In the genomic region with DNA sequence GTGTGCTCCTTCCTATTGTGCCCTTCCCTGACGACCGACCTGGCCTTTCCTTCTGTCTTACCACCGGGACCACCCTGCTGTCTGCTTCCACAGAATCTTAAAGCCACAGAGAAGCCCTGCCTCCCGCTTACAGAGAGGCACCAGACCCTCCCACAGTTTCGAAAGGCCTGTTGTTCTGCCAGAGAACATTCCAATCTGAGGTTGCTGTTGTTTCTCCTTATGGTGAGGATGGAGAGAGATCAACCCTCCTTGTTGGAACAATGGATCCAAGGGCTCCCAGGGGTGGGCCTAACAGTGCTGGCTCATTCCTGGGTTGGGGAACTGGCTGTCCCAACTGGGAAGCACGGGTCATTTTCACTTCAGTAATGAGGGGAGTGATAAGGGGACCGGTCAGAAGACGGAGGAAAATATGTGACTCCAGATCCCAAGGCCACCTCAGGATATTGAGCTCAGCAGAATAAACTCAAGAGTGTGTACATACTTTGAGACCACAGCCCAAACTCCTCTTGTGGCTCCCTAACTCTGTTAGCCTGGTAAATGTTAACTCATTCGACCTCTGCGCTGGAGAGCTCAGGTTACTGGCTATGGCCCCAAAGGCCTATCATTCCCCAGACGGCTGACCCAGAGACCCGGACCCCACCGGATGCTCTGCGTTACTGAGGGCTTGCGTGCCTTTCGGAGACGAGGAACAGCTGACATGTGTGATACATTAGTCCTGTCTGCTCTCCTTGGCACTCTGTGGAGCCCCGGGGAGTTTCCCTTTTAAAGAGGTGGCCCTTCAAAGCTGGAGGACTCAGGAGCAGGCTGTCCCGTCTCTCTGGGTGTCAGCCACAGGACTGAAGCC, we compare ENCODE assay signal across 9 mouse cellular contexts. TPM values are rescaled to one million over a fixed set of nuclear protein-coding genes. Genes with fewer than 3 reads are reported as not detected.
DNase-seq lines count a peak whose midpoint lies in the region; ATAC-seq and TF ChIP-seq lines count a peak whose summit lies in the region.
"Had no signal": no experiment of that assay in that cellular context is flagged by ENCODE, and none has a peak within 500 bp of the region (broad histone marks: within the 10 kb centered on the region; RNA-seq: fewer than 3 reads in every experiment).

Gene Dpep1 (plus strand): TSS at position 677 of the 844 bp plus-strand sequence.

- DNase-seq in adrenal gland, postnatal 4 days (ENCODE audit: low spot score in 2 of 2) = no peak
- peak; percentile 82 for DNase-seq in gastrocnemius, postnatal 25 days
- DNase-seq in kidney, adult 2 months = peak; percentile 80
- peak; percentile 78 for DNase-seq in lung, postnatal 36 days
- no peak for DNase-seq in right cerebral cortex, postnatal 36 days (ENCODE audit: low spot score in 2 of 2)
- no peak for DNase-seq in midbrain, postnatal 0 days (ENCODE audit: low spot score)
- no peak for DNase-seq in thymus, postnatal 14 days

- H3K36me3 ChIP-seq in kidney, adult 2 months (ENCODE audit: control insufficient read depth, insufficient read depth, low read length) = no peaks in the 10 kb centered on the region
- no peaks in the 10 kb centered on the region for H3K36me3 ChIP-seq in forebrain, embryonic 13.5 days (ENCODE audit: poor library complexity, severe bottlenecking)
- no peaks in the 10 kb centered on the region for H3K36me3 ChIP-seq in midbrain, postnatal 0 days (ENCODE audit: insufficient read depth, low read length)

- H3K9ac ChIP-seq in forebrain, embryonic 13.5 days = no peak within 1 kb of the TSS
- no peak within 1 kb of the TSS for H3K9ac ChIP-seq in midbrain, postnatal 0 days (replicated peaks; ENCODE audit: low read length, poor library complexity, severe bottlenecking)

- TF ChIP-seq CTCF in kidney, adult 2 months (conservative IDR thresholded peaks at IDR 0.05; ENCODE audit: insufficient read depth, insufficient read length, low read depth, low read length) = no peak
- TF ChIP-seq CTCF in midbrain, postnatal 0 days (IDR thresholded peaks at IDR 0.05) = no peak

- TF ChIP-seq POLR2A in kidney, adult 2 months (IDR thresholded peaks at IDR 0.05; ENCODE audit: low read depth, low read length) = no peak

- WGBS in kidney, adult 2 months = 32% methylated on average over 19 of the region's 19 CpGs
- 60% methylated on average over 19 of the region's 19 CpGs for WGBS in forebrain, embryonic 13.5 days
- 56% methylated on average over 19 of the region's 19 CpGs for WGBS in midbrain, postnatal 0 days

- H3K27ac ChIP-seq in kidney, adult 2 months (ENCODE audit: insufficient read depth, low read depth, low read length) = peak within 1 kb of the TSS; percentile 74
- H3K27ac ChIP-seq in forebrain, embryonic 13.5 days = no peak within 1 kb of the TSS
- no peak within 1 kb of the TSS for H3K27ac ChIP-seq in midbrain, postnatal 0 days (ENCODE audit: low read depth, low read length)
- H3K27ac ChIP-seq: macrophage had no signal

- H3K4me2 ChIP-seq in forebrain, embryonic 13.5 days = no peak within 1 kb of the TSS
- no peak within 1 kb of the TSS for H3K4me2 ChIP-seq in midbrain, postnatal 0 days (ENCODE audit: low read depth, low read length, poor library complexity, severe bottlenecking)

- H3K9me3 ChIP-seq in forebrain, embryonic 13.5 days (replicated peaks) = no peaks in the 10 kb centered on the region
- no peaks in the 10 kb centered on the region for H3K9me3 ChIP-seq in midbrain, postnatal 0 days (ENCODE audit: low read length)

- peak within 1 kb of the TSS; percentile 44 for H3K4me3 ChIP-seq in kidney, adult 2 months (ENCODE audit: insufficient read depth, low read depth, low read length)
- no peak within 1 kb of the TSS for H3K4me3 ChIP-seq in forebrain, embryonic 13.5 days
- H3K4me3 ChIP-seq in midbrain, postnatal 0 days (ENCODE audit: low read depth, low read length) = no peak within 1 kb of the TSS

- H3K27me3 ChIP-seq in kidney, adult 2 months (replicated peaks; ENCODE audit: control insufficient read depth, insufficient read depth, low read length) = no peaks in the 10 kb centered on the region
- H3K27me3 ChIP-seq in forebrain, embryonic 13.5 days = no peaks in the 10 kb centered on the region
- no peaks in the 10 kb centered on the region for H3K27me3 ChIP-seq in midbrain, postnatal 0 days (ENCODE audit: insufficient read depth, low read length)

- no peak for ATAC-seq in forebrain, embryonic 13.5 days
- no peak for ATAC-seq in midbrain, postnatal 0 days (ENCODE audit: low FRiP score)

- peaks cover 5% of the 10 kb centered on the region; the same call in 1 of the 2 replicates for H3K4me1 ChIP-seq in kidney, adult 2 months (ENCODE audit: control insufficient read depth, insufficient read depth, low read length)
- H3K4me1 ChIP-seq in forebrain, embryonic 13.5 days = peaks cover 4% of the 10 kb centered on the region; the same call in 1 of the 2 replicates
- no peaks in the 10 kb centered on the region for H3K4me1 ChIP-seq in midbrain, postnatal 0 days (ENCODE audit: insufficient read depth, low read length)

RNA-seq across cellular contexts. Expression of gene Dpep1, which starts in this region (rescaled TPM):
- 10 to 100 TPM; 16.8 to 29.2 TPM for total RNA-seq in adrenal gland, postnatal 4 days (2021)
- 10 to 100 TPM; 11.0 to 16.1 TPM for total RNA-seq in gastrocnemius, postnatal 25 days (2021)
- 360 and 388 TPM in 2 replicates for polyA plus RNA-seq in kidney, adult 2 months (2012; rRNA removed)
- not detected in 2 replicates for polyA plus RNA-seq in forebrain, embryonic 13.5 days (2015; fragmentation: Nextera tagmentation; extraction: Ambion mirVana)
- total RNA-seq in midbrain, postnatal 0 days (2014; rRNA removed) = 0.38 and 0.60 TPM in 2 replicates
- 0.11 and 0.33 TPM in 2 replicates for polyA plus RNA-seq in midbrain, postnatal 0 days (2015; fragmentation: Nextera tagmentation; extraction: Ambion mirVana)
- polyA plus RNA-seq: macrophage had no signal

Comparison
In these comparisons a context has a peak if more than half of its experiments do, and no peak if none do; other contexts are left out.
1. RNA of gene Dpep1 (polyA plus RNA-seq): 360 to 388 TPM in kidney, adult 2 months; 0.11 to 0.33 TPM in midbrain, postnatal 0 days and not detected in forebrain, embryonic 13.5 days; every median in the first group is over 100 times any median in the second.
2. DNase-seq: peak in gastrocnemius, postnatal 25 days (single experiment), kidney, adult 2 months (single experiment) and lung, postnatal 36 days (single experiment); none in adrenal gland, postnatal 4 days (0 of 2), right cerebral cortex, postnatal 36 days (0 of 2), midbrain, postnatal 0 days (single experiment) and thymus, postnatal 14 days (single experiment).